Mouse (Mus musculus): ENCODE measurements at regions not wholly inside any gene's neighbourhood (a gene's known extent, or its start where the extent isn't known, plus 50 kb on each side); places are given as distances from the start of the nearest gene placed in this dataset.
A peak's percentile ranks its signal among the peaks of the same experiment; 100 is the strongest.
"Not testable (repeated sequence)": the region's sequence is repeated elsewhere in the genome, so short reads cannot be mapped to it uniquely, and the experiment has no call there.

GRCm38 (mm10) chr9:92661938-92662337 is 119.9 kb downstream of the Plod2 start:
- no peak for DNase-seq

GRCm38 (mm10) chr9:92667361-92667881 is 125.4 kb downstream of the Plod2 start:
- no peak for DNase-seq

GRCm38 (mm10) chr9:92671966-92672365 is 129.9 kb downstream of the Plod2 start:
- DNase-seq = no peak

GRCm38 (mm10) chr9:92694361-92695016 is 152.5 kb downstream of the Plod2 start:
- DNase-seq = no peak

DNA sequence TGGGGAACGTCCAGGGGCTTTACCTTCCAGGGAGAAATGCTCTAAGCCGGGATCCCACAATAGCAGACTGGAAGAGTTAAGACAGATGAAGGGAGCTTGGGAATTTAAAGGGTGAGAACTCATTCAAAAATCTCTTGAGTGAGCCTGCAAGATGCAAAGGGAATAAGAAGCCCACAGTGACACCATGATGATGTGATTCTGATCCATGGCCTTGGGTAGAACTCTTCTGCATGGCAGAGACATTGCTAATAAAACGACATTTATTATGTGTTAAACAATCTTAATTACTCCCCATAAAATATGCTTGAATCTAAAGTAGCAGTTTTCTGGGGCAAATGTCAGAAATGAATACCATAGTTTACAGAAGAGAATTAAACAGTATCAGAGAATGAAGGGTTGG is 155.9 kb downstream of the Plod2 start:
- DNase-seq = no peak

DNA sequence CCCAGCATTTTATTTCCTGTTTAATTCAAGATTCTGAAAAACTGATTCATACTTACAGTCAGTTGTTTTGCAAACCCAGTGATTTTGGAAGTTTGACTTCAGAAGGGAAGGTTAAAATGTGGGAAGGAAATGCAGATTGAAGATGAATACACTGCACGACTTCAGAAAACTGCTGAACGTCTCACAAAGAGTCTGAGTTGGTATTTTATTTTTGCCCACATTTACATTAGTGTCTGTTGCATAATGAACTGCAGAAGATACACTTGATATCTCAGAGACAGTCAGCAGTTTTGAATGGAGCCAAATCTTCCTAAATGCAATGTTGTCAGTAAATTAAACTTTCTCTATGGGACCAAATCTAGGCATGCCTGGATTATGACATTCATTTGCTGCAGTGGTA is 162.7 kb downstream of the Plod2 start:
- DNase-seq = no peak

GRCm38 (mm10) chr9:92707011-92707410 is 165.0 kb downstream of the Plod2 start:
- DNase-seq = no peak

- DNase-seq = no peak
Observed at GRCm38 (mm10) chr9:92717176-92717575, 175.2 kb downstream of the Plod2 start.

GRCm38 (mm10) chr9:92718337-92718736 is 176.3 kb downstream of the Plod2 start:
- no peak for DNase-seq

GRCm38 (mm10) chr9:92719251-92719650 is 177.2 kb downstream of the Plod2 start:
- no peak for DNase-seq

DNA sequence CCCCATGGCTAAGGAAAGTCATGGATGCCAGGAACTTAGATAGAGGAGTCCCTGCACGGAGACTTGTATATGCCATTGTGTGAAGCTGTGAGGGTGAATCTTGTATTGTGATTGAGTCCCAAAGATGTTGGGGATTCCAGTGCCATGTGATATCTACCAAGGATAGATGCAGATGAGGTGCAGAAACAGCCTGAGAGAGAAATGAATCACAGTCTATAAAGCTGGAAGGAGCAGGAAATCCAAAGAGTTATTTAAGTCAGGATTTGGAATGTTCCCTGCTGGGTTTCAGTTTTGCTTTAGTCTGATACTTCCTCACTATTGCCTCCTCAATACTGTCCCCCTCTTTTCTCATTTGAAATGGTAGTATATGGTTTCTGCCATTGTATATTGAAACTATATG is 186.8 kb downstream of the Plod2 start:
- DNase-seq = no peak

- no peak for DNase-seq
Observed at GRCm38 (mm10) chr9:92731396-92731795, 189.4 kb downstream of the Plod2 start.

DNA sequence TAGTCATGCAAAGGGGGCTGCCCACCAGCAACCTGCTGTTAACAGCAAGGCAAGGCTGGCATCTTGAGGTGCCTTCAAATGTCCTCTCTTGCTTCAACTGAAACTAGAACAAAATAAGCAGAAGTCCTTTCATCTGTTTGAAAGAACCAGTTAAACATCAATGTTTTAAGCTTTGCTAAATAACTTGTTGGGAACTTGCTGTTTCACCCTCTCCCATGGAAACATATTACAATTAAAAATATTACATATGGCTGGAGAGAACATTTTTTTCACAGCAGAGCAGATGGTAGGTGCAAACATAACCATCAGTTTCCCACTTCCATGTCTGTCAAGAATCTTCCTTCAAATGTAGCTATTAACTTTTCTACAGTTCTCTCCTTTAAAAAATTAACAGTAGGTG is 225.5 kb downstream of the Plod2 start:
- DNase-seq = no peak

- DNase-seq = peak in 1 of 2 experiments; percentile 26
Observed at GRCm38 (mm10) chr9:92768432-92768831, 226.4 kb downstream of the Plod2 start.

DNA sequence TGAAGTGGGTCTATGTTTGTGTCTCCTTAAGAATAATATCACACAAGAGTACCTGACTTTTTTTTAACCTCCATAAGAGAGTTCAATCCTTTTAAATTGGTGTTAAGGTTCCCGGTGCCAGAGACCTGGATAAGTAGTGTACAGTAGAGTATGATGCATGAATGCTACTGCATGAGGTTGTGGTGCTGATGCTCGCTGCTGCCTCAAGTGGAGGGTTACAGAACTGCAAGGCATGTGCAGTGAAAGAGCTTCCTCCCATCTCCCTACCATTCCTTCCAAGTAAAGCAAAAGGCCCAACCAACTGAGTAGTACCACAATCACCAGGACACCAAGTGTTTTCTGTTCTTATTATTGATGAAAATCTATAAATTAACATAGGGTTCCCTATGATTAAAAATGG is 227.5 kb downstream of the Plod2 start:
- DNase-seq = peak; percentile 7 to 37

DNA sequence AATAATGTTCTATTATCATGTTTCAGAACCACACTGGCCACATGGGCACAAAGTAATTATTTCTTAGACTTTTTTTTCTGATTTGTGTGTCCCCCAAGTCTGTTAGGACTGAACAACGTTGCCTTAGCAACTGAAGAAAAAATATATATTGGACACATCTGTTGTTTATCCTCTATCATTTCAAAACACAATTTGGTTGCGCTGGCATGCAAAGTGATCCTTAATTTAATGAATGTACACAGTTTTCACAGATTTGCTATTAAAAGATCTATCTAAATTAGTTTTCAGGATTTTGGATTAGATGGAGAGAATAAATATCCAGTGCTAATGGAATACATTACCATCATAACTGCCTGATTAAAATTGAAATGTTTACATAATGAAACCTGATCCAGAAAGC is 229.0 kb downstream of the Plod2 start:
- DNase-seq = no peak

DNA sequence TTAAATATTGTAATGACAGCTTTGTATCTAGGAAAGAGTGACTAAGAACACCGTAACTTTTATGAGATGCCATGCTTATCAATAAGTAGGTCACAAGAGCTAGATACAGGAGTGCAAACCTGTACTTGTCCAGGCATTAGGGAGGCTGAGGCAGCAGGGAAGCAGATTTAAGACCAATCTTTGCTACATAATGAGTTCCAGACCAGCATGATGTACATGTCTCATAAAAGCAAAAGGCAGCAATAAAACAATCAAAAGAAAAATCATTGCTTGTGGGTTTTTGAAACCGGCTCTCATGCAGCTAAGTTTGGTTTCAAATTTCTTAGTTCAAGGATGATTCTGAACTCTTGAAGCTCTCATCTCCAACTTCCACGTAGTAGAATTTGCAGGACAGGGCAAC is 229.7 kb downstream of the Plod2 start:
- DNase-seq = no peak

DNA sequence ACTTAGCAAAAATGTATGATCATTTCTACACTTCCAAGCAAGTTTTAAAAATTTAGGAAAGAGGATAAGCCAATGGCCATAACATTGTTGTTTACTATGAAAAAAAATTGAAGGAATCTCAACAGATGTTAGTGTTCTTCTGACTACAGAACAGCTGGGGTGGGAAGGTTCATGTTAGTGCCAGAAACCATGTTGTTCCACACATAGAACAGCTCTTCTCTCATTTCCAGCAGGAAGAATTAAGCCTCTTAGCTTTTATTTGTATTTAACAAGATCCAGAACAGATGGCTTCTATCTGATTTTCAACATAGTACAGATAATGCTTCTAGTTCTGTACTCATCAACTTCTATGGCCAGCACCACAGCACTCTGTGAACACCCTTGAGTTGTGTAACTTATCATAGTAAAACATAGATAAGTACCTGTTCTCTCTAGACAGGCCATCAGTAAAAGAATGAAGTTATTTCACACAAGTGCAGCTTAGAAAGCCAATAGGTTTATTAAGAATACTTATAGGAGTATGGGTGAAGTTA is 241.0 kb downstream of the Plod2 start:
- no peak for DNase-seq

GRCm38 (mm10) chr9:92799695-92800094 is 257.7 kb downstream of the Plod2 start:
- no peak for DNase-seq

- no peak for DNase-seq
Observed at GRCm38 (mm10) chr9:92809469-92809868, 267.4 kb downstream of the Plod2 start.

DNA sequence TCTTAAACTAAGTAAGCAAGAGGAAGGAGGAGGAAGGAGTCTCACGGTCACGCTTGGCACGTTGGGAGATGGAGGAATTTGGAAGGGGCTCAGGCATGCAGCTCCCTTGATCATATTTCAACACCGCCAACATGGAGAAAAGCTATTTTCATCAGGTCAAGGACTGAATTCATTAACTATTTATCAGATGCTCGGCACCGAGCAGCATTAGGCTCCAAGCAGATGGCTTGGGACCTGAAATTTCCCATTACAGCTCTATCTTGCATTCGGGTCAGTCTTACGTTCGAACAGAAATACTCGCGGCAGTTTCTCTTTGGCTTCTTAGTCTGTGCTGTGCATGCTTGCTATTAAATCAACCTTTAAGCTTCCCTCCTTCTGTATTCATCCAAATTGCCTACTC is 278.7 kb downstream of the Plod2 start:
- DNase-seq = peak; percentile 2

- no peak for DNase-seq
Observed at GRCm38 (mm10) chr9:92826708-92827353, 284.8 kb downstream of the Plod2 start.

GRCm38 (mm10) chr9:92836156-92836555 is 294.1 kb downstream of the Plod2 start:
- not testable (repeated sequence) for DNase-seq

DNA sequence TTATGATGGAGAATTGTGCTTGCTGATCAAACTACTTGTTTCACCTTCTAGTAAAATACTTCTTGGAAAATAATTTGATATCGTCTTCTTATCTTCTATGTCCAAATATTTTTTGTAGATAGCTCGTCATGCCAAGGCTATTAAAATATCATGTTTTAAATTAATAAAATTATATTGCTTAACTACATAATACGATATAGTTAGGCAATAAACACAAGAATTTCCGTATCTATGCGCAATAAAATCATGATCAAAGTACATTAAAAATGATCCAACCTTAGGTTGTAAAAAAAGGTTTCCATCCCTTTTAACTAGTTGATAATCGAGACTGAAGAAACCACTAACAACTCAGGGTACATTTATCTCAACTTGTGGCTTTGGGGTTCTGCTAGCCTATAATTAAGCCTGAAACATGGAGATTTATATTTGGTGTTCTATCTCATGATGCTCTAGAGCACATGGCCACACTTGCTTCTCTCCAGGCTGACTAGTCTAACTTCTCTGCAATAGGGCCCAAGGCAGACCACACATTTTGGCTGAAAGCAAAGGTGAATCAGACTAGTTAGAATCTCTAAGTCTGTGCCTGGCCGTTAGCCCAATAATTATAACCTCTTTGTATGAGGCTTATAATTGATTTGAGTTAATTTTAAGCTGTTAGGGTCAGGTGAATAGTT is 314.5 kb downstream of the Plod2 start:
- no peak for DNase-seq

All from cerebellum, postnatal 25 days (tissue).